Mouse (Mus musculus): ENCODE data around the gene Il3ra.

Gene Il3ra

GRCm38 (mm10) chr14:14351721-14352590 lies 5.9 kb downstream of the Il3ra start:
- TF ChIP-seq GATA4 (IDR thresholded peaks at IDR 0.05; ENCODE audit: insufficient replicate concordance, low read length): no peak

DNA sequence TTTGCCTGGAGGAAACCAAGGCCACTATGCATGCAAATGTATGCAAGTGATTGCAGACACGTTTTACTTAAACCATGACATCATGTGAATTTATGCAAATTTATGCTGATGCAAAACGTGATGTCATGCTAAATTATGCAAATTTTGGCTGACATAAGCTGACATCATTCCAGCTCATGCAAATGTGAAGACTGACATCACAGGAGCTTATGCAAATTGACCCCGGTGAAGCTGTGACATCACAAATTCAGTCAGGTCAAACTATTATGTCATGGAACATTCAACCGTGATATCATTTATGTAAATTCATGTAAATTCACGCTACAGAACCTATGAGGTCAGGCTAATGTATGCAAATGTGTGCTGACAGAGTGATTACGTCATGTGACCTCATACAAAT lies 6.5 kb downstream of the Il3ra start:
- no peak for TF ChIP-seq GATA4 (IDR thresholded peaks at IDR 0.05; ENCODE audit: insufficient replicate concordance, low read length)

- no peak for TF ChIP-seq GATA4 (IDR thresholded peaks at IDR 0.05; ENCODE audit: insufficient replicate concordance, low read length)
These were observed 7.1 kb downstream of the Il3ra start for GRCm38 (mm10) chr14:14353081-14353732.

GRCm38 (mm10) chr14:14353740-14354510 lies 7.8 kb downstream of the Il3ra start:
- TF ChIP-seq GATA4 (IDR thresholded peaks at IDR 0.05; ENCODE audit: insufficient replicate concordance, low read length): no peak

- TF ChIP-seq GATA4 (IDR thresholded peaks at IDR 0.05; ENCODE audit: insufficient replicate concordance, low read length): no peak
These were observed 8.7 kb downstream of the Il3ra start for GRCm38 (mm10) chr14:14354511-14355359.

GRCm38 (mm10) chr14:14355360-14355646 lies 9.2 kb downstream of the Il3ra start:
- TF ChIP-seq GATA4 (IDR thresholded peaks at IDR 0.05; ENCODE audit: insufficient replicate concordance, low read length): no peak

GRCm38 (mm10) chr14:14395535-14395934 lies 49.5 kb downstream of the Il3ra start:
- no peak for TF ChIP-seq GATA4 (IDR thresholded peaks at IDR 0.05; ENCODE audit: insufficient replicate concordance, low read length)

GRCm38 (mm10) chr14:14400998-14401397 lies 54.9 kb downstream of the Il3ra start, which contains the start of gene Olfr721-ps1:
Olfr721-ps1 (plus strand) TSS chr14:14401298.
- no peak for TF ChIP-seq GATA4 (IDR thresholded peaks at IDR 0.05; ENCODE audit: insufficient replicate concordance, low read length)

Data from liver, adult (tissue).